Mouse (Mus musculus) liver, postnatal 0 days (tissue): ENCODE results near the gene 2810021J22Rik. TPM values are rescaled to one million over a fixed set of nuclear protein-coding genes. Genes with fewer than 3 reads are reported as not detected.

Experiments
- ATAC-seq: fragments of 200-750 bp; cut with Nextera tagmentation; 2 replicates; pipeline ENCODE4 v1.8.0; 2017; ENCODE audit warnings: mild to moderate bottlenecking, moderate library complexity
- DNase-seq: peaks from one replicate; pipeline ENCODE4 v3.0.0-alpha.2; 2016
- H3K27ac ChIP-seq: fragments of 300-500 bp; sonication (generic); 2 replicates; pipeline ENCODE4 v1.5.1; 2014; ENCODE audit warnings: antibody characterized with exemption, moderate library complexity, mild to moderate bottlenecking, low read depth
- H3K27me3 ChIP-seq: fragments of 300-500 bp; sonication (generic); 2 replicates; pipeline ENCODE4 v1.6.1; 2014; ENCODE audit warnings: low read length, control low read depth, mixed read lengths; ENCODE audit not compliant: insufficient read depth
- H3K36me3 ChIP-seq: fragments of 300-500 bp; sonication (generic); replicated peaks from 2 replicates; pipeline ENCODE4 v1.6.1; 2014; ENCODE audit warnings: mild to moderate bottlenecking, control low read depth, low read length, moderate library complexity, mixed read lengths; ENCODE audit not compliant: insufficient read depth
- H3K4me1 ChIP-seq: fragments of 300-500 bp; sonication (generic); 2 replicates; pipeline ENCODE4 v1.6.1; 2014; ENCODE audit warnings: antibody characterized with exemption, mild to moderate bottlenecking, control low read depth; ENCODE audit not compliant: insufficient read depth
- H3K4me2 ChIP-seq: fragments of 300-500 bp; sonication (generic); 2 replicates; pipeline ENCODE4 v1.6.1; 2014; ENCODE audit warnings: low read depth, mild to moderate bottlenecking, low read length, moderate library complexity, mixed read lengths
- H3K4me3 ChIP-seq: fragments of 300-500 bp; sonication (generic); 2 replicates; pipeline ENCODE4 v1.5.1; 2014; ENCODE audit warnings: low read depth, low read length
- H3K9ac ChIP-seq: fragments of 300-500 bp; sonication (generic); replicated peaks from 2 replicates; pipeline ENCODE4 v1.6.1; 2014; ENCODE audit warnings: mild to moderate bottlenecking, moderate library complexity
- H3K9me3 ChIP-seq: fragments of 300-500 bp; sonication (generic); 2 replicates; pipeline ENCODE4 v1.6.1; 2016; ENCODE audit warnings: mild to moderate bottlenecking, control low read depth, low read length, mixed read lengths
- CTCF ChIP-seq: sonication (generic); IDR thresholded peaks from 2 replicates; pipeline ENCODE4 v1.5.1; 2016; ENCODE audit warnings: antibody characterized with exemption, low read depth
- EP300 ChIP-seq: IDR thresholded peaks from 2 replicates; pipeline ENCODE4 v1.6.1; 2016; ENCODE audit warnings: antibody characterized with exemption, low read depth, mild to moderate bottlenecking
- WGBS: fragments of 180-500 bp; shearing (Covaris S2); extraction: QIAGEN DNeasy Blood & Tissue Kit; methylation state at CpG from one replicate; pipeline ENCODE4 v1.1.7; 2014; ENCODE audit not compliant: insufficient replicate concordance; 5-methylcytosine and 5-hydroxymethylcytosine counted together
- polyA plus RNA-seq: library from polyadenylated mRNA; unstranded; fragments of >200 nt; fragmentation: Nextera tagmentation; extraction: Ambion mirVana; gene quantifications from 2 replicates; pipeline ENCODE4 v1.2.1, GENCODE M21; 2015

2810021J22Rik gene
- polyA plus RNA-seq, 1 experiment from 2014 or later = 0.94 TPM

- Histone ChIP-seq H3K9me3 (no peaks in the 10 kb centered on the region), H3K9ac (peak overlapping the region; percentile 79), H3K27me3 (no peaks in the 10 kb centered on the region), H3K36me3 (peaks cover 7% of the 10 kb centered on the region; the same call in 1 of the 2 replicates), H3K4me2 (peak overlapping the region; percentile 88), H3K4me1 (peaks cover 10% of the 10 kb centered on the region), H3K27ac (peak overlapping the region; percentile 60; the same call in 1 of the 2 replicates), H3K4me3 (peak overlapping the region; percentile 70)
- ATAC-seq (no peak), DNase-seq (no peak)
- no peak for TF ChIP-seq EP300
- no peak for TF ChIP-seq CTCF
- 20% methylated on average over 9 of the region's 9 CpGs for WGBS
These were observed 19.4 kb upstream of the 2810021J22Rik start for GRCm38 (mm10) chr11:58847636-58848035.

DNA sequence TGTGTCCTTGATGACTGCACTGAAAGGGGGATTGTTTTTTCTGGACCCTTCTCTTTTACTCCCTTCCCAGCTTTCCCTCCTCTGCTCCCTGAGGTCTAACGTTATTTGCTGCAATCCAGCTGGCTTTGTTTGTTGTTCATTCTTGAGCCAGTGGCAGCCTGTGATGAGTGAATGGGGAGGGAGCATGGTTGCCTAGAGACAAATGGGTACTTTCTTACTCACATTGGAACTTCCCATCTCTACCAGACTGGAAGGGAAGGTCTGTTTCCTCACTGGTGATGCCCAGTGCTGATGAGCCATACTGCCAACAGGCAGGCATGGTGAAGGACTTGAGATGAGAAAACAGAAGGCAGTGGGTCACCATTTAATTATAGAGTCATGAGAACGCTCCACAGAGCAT, 17.3 kb upstream of the 2810021J22Rik start:
- Histone ChIP-seq H3K36me3 (peaks cover 15% of the 10 kb centered on the region), H3K27ac (no peak overlapping the region), H3K9me3 (no peaks in the 10 kb centered on the region), H3K4me3 (no peak overlapping the region), H3K4me2 (no peak overlapping the region), H3K9ac (no peak overlapping the region), H3K27me3 (no peaks in the 10 kb centered on the region), H3K4me1 (peaks cover 10% of the 10 kb centered on the region)
- WGBS = 70% methylated on average over 2 of the region's 2 CpGs
- no peak for ATAC-seq
- DNase-seq = no peak
- TF ChIP-seq EP300 (no peak), CTCF (no peak)

- 87% methylated on average over 8 of the region's 8 CpGs for WGBS
These were observed 6.3 kb upstream of the 2810021J22Rik start for GRCm38 (mm10) chr11:58860744-58861143.

GRCm38 (mm10) chr11:58867954-58868330, 926 bp downstream of the 2810021J22Rik start:
- Histone ChIP-seq H3K36me3 (0 out of 2 replicates have a peak, but pooled peaks cover 7% of the 10 kb centered on the region), H3K27ac (no peak overlapping the region; the same call in 1 of the 2 replicates), H3K9ac (peak overlapping the region; percentile 77; the same call in 1 of the 2 replicates), H3K27me3 (no peaks in the 10 kb centered on the region), H3K4me1 (peaks cover 8% of the 10 kb centered on the region), H3K4me2 (peak overlapping the region; percentile 93), H3K4me3 (peak overlapping the region; percentile 87), H3K9me3 (no peaks in the 10 kb centered on the region)
- no peak for TF ChIP-seq CTCF
- no peak for TF ChIP-seq EP300
- DNase-seq = no peak
- ATAC-seq = no peak
- 71% methylated on average over 6 of the region's 6 CpGs for WGBS

More at GRCm38 (mm10) chr11:58860744-58861143, 6.3 kb upstream of the 2810021J22Rik start:
- Histone ChIP-seq H3K27me3 (no peaks in the 10 kb centered on the region), H3K9me3 (peaks cover 21% of the 10 kb centered on the region), H3K9ac (no peak overlapping the region), H3K4me2 (no peak overlapping the region), H3K27ac (no peak overlapping the region), H3K36me3 (peaks cover 44% of the 10 kb centered on the region), H3K4me1 (no peaks in the 10 kb centered on the region), H3K4me3 (no peak overlapping the region)
- no peak for TF ChIP-seq EP300
- DNase-seq (no peak), ATAC-seq (no peak)

- no peak overlapping the region for H3K27ac ChIP-seq
- H3K4me1 ChIP-seq = peaks cover 8% of the 10 kb centered on the region
- ATAC-seq (no peak), DNase-seq (no peak)
- H3K9me3 ChIP-seq = no peaks in the 10 kb centered on the region
- H3K36me3 ChIP-seq = 0 out of 2 replicates have a peak, but pooled peaks cover 7% of the 10 kb centered on the region
- H3K9ac ChIP-seq = no peak overlapping the region
- H3K27me3 ChIP-seq = no peaks in the 10 kb centered on the region
- no peak for TF ChIP-seq CTCF
- TF ChIP-seq EP300 = no peak
- 82% methylated on average over 4 of the region's 4 CpGs for WGBS
- no peak overlapping the region for H3K4me3 ChIP-seq
- H3K4me2 ChIP-seq = no peak overlapping the region
These were observed 3.9 kb downstream of the 2810021J22Rik start for GRCm38 (mm10) chr11:58870961-58871360.

GRCm38 (mm10) chr11:58883756-58884155, 16.7 kb downstream of the 2810021J22Rik start:
- no peak overlapping the region for H3K27ac ChIP-seq
- TF ChIP-seq EP300 (no peak), CTCF (no peak)
- H3K27me3 ChIP-seq = no peaks in the 10 kb centered on the region
- H3K9ac ChIP-seq = no peak overlapping the region
- ATAC-seq (no peak), DNase-seq (no peak)
- no peak overlapping the region for H3K4me3 ChIP-seq
- WGBS = 75% methylated on average over 8 of the region's 8 CpGs
- no peak overlapping the region for H3K4me2 ChIP-seq
- peaks cover 9% of the 10 kb centered on the region; the same call in 1 of the 2 replicates for H3K36me3 ChIP-seq
- no peaks in the 10 kb centered on the region for H3K9me3 ChIP-seq
- H3K4me1 ChIP-seq = no peaks in the 10 kb centered on the region
